Mouse (Mus musculus): ENCODE measurements at regions not wholly inside any gene's neighbourhood (a gene's known extent, or its start where the extent isn't known, plus 50 kb on each side); places are given as distances from the start of the nearest gene placed in this dataset.

DNA sequence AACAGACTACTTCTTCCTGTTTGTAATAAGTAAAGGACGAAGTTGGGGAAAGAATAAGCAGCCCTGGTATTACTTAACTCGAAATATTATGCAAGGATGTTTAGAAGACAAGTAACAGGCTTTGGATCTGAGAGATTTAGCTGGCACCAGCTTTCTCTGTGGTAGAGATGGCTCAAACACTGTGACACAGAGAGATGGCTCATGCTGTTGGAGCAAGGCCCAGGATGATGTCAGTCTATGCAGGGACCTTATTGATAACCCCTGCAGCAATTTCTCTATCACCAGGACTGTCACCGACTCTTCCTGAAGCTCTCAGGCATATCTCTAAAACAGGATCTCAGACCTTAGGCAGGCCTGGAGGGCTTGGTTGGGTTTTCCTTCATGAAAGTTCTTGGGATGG, 254.7 kb downstream of the Pik3r1 start:
- TF ChIP-seq CTCF (IDR thresholded peaks at IDR 0.05; ENCODE audit: extremely low read depth, insufficient read depth, insufficient read length, insufficient replicate concordance) (no peak), POLR2A (IDR thresholded peaks at IDR 0.05; ENCODE audit: low read depth, low read length) (no peak)

All from spleen, adult 2 months (tissue).